7 mouse cellular contexts compared by ENCODE assay signal in genomic region chr11:78792465-78792864, GRCm38 (mm10). TPM values are rescaled to one million over a fixed set of nuclear protein-coding genes. Genes with fewer than 3 reads are reported as not detected.
DNase-seq lines count a peak whose midpoint lies in the region; ATAC-seq and TF ChIP-seq lines count a peak whose summit lies in the region.

No protein-coding gene starts in this region.

- no peaks in the 10 kb centered on the region for H3K4me1 ChIP-seq in lung, adult 2 months (ENCODE audit: control insufficient read depth, insufficient read depth, low read length)
- H3K4me1 ChIP-seq in forebrain, embryonic 16.5 days (replicated peaks; ENCODE audit: control insufficient read depth, insufficient read depth, low read length) = peaks cover 30% of the 10 kb centered on the region
- peaks cover 23% of the 10 kb centered on the region for H3K4me1 ChIP-seq in liver, embryonic 12.5 days

- peak; percentile 54 for ATAC-seq in forebrain, embryonic 16.5 days
- ATAC-seq in liver, embryonic 12.5 days = no peak

- H3K4me3 ChIP-seq in lung, adult 2 months (replicated peaks; ENCODE audit: extremely low read depth, low read depth, low read length) = peak overlapping the region; percentile 6
- H3K4me3 ChIP-seq in forebrain, embryonic 16.5 days (replicated peaks; ENCODE audit: low read length) = no peak overlapping the region; the same call in 1 of the 2 replicates
- no peak overlapping the region; the same call in 1 of the 2 replicates for H3K4me3 ChIP-seq in liver, embryonic 12.5 days

- no peak for TF ChIP-seq POLR2A in lung, adult 2 months (IDR thresholded peaks at IDR 0.05; ENCODE audit: borderline replicate concordance, extremely low read depth, low read depth, low read length)

- H3K27me3 ChIP-seq in forebrain, embryonic 16.5 days (replicated peaks; ENCODE audit: control insufficient read depth, insufficient read depth, low read length) = no peaks in the 10 kb centered on the region
- H3K27me3 ChIP-seq in liver, embryonic 12.5 days (replicated peaks) = no peaks in the 10 kb centered on the region

- 0 out of 2 replicates have a peak overlapping the region, but pooled peaks have one; percentile 13 for H3K9ac ChIP-seq in forebrain, embryonic 16.5 days (replicated peaks; ENCODE audit: low read depth, low read length)
- no peak overlapping the region for H3K9ac ChIP-seq in liver, embryonic 12.5 days

- H3K9me3 ChIP-seq in forebrain, embryonic 16.5 days (ENCODE audit: control insufficient read depth, low read length) = no peaks in the 10 kb centered on the region
- H3K9me3 ChIP-seq in liver, embryonic 12.5 days (replicated peaks) = no peaks in the 10 kb centered on the region

- no peak for DNase-seq in lung, adult 2 months
- no peak for DNase-seq in lung, postnatal 14 days
- DNase-seq in right cerebral cortex, postnatal 25 days = peak; percentile 70
- DNase-seq in T-cell, adult 2 months (ENCODE audit: low spot score) = no peak
- DNase-seq in ovary, postnatal 14 days (ENCODE audit: low spot score) = no peak

- TF ChIP-seq CTCF in lung, adult 2 months (IDR thresholded peaks at IDR 0.05; ENCODE audit: insufficient read depth, low read length) = no peak

- peak overlapping the region; percentile 87 for H3K27ac ChIP-seq in forebrain, embryonic 16.5 days (ENCODE audit: low read length)
- H3K27ac ChIP-seq in liver, embryonic 12.5 days = no peak overlapping the region

- peak overlapping the region; percentile 40 for H3K4me2 ChIP-seq in forebrain, embryonic 16.5 days (ENCODE audit: low read length)
- peak overlapping the region; percentile 48 for H3K4me2 ChIP-seq in liver, embryonic 12.5 days

- H3K36me3 ChIP-seq in forebrain, embryonic 16.5 days (ENCODE audit: control insufficient read depth, insufficient read depth) = no peaks in the 10 kb centered on the region
- H3K36me3 ChIP-seq in liver, embryonic 12.5 days = no peaks in the 10 kb centered on the region

- 27% methylated on average over 11 of the region's 11 CpGs for WGBS in lung, adult 2 months
- WGBS in forebrain, embryonic 16.5 days = 7% methylated on average over 11 of the region's 11 CpGs
- 20% methylated on average over 11 of the region's 11 CpGs for WGBS in liver, embryonic 12.5 days (ENCODE audit: insufficient replicate concordance)

RNA-seq across cellular contexts. Expression of gene Lyrm9, which starts 33.9 kb away (rescaled TPM):
- polyA plus RNA-seq in lung, adult 2 months (2012; rRNA removed) = 7.6 and 15.3 TPM in 2 replicates
- 26.3 and 29.8 TPM in 2 replicates for polyA plus RNA-seq in forebrain, embryonic 16.5 days (2015; fragmentation: Nextera tagmentation; extraction: Ambion mirVana)
- polyA plus RNA-seq in liver, embryonic 12.5 days (2016; fragmentation: Nextera tagmentation; extraction: Ambion mirVana) = 22.5 and 28.1 TPM in 2 replicates

RNA-seq across cellular contexts. Expression of gene Ccnq, which starts 40.9 kb away (rescaled TPM):
- polyA plus RNA-seq in lung, adult 2 months (2012; rRNA removed) = 36.7 and 48.2 TPM in 2 replicates
- polyA plus RNA-seq in forebrain, embryonic 16.5 days (2015; fragmentation: Nextera tagmentation; extraction: Ambion mirVana) = 35.6 and 39.5 TPM in 2 replicates
- 30.3 and 32.4 TPM in 2 replicates for polyA plus RNA-seq in liver, embryonic 12.5 days (2016; fragmentation: Nextera tagmentation; extraction: Ambion mirVana)
